Mouse (Mus musculus) midbrain, embryonic 16.5 days (tissue): Measurements from ENCODE around the gene Hist1h4j. TPM values are rescaled to one million over a fixed set of nuclear protein-coding genes. Genes with fewer than 3 reads are reported as not detected.
A peak's percentile ranks its signal among the peaks of the same experiment; 100 is the strongest.
"Not testable (repeated sequence)": the region's sequence is repeated elsewhere in the genome, so short reads cannot be mapped to it uniquely, and the experiment has no call there.

Experiments used
- ATAC-seq: fragments of 200-750 bp; cut with Nextera tagmentation; 2 replicates; pipeline ENCODE4 v1.8.0; 2017; ENCODE audit warnings: moderate TSS enrichment
- H3K27ac ChIP-seq: fragments of 300-500 bp; sonication (generic); 2 replicates; pipeline ENCODE4 v1.5.1; 2014; ENCODE audit warnings: mild to moderate bottlenecking, low read length, mixed read lengths
- H3K27me3 ChIP-seq: fragments of 300-500 bp; sonication (generic); 2 replicates; pipeline ENCODE4 v1.6.1; 2014; ENCODE audit warnings: low read depth, low read length, mixed read lengths; ENCODE audit not compliant: control insufficient read depth, insufficient read depth
- H3K36me3 ChIP-seq: fragments of 300-500 bp; sonication (generic); 2 replicates; pipeline ENCODE4 v1.6.1; 2014; ENCODE audit warnings: mild to moderate bottlenecking, low read length, moderate library complexity, mixed read lengths; ENCODE audit not compliant: control insufficient read depth, insufficient read depth
- H3K4me1 ChIP-seq: fragments of 300-500 bp; sonication (generic); 2 replicates; pipeline ENCODE4 v1.6.1; 2014; ENCODE audit warnings: mild to moderate bottlenecking, low read length, mixed read lengths; ENCODE audit not compliant: control insufficient read depth, insufficient read depth
- H3K4me2 ChIP-seq: fragments of 300-500 bp; sonication (generic); 2 replicates; pipeline ENCODE4 v1.6.1; 2014; ENCODE audit warnings: mild to moderate bottlenecking, low read length, mixed read lengths
- H3K4me3 ChIP-seq: fragments of 300-500 bp; sonication (generic); 2 replicates; pipeline ENCODE4 v1.5.1; 2014; ENCODE audit warnings: low read depth, mild to moderate bottlenecking, low read length, moderate library complexity, mixed read lengths
- H3K9ac ChIP-seq: fragments of 300-500 bp; sonication (generic); 2 replicates; pipeline ENCODE4 v1.6.1; 2014; ENCODE audit warnings: low read depth, low read length, mixed read lengths
- H3K9me3 ChIP-seq: fragments of 300-500 bp; sonication (generic); replicated peaks from 2 replicates; pipeline ENCODE4 v1.6.1; 2014; ENCODE audit warnings: mild to moderate bottlenecking, low read length, mixed read lengths; ENCODE audit not compliant: control insufficient read depth, poor library complexity, severe bottlenecking
- WGBS: fragments of 180-500 bp; shearing (Covaris S2); extraction: QIAGEN DNeasy Blood & Tissue Kit; methylation state at CpG from one replicate; pipeline ENCODE4 v1.1.7; 2014; 5-methylcytosine and 5-hydroxymethylcytosine counted together
- polyA plus RNA-seq: library from polyadenylated mRNA; unstranded; fragments of >200 nt; fragmentation: Nextera tagmentation; extraction: Ambion mirVana; gene quantifications from 2 replicates; pipeline ENCODE4 v1.2.1, GENCODE M21; 2015

Hist1h4j gene
- polyA plus RNA-seq: 0.40 and 0.80 TPM in 2 replicates

- peaks cover 11% of the 10 kb centered on the region for H3K4me1 ChIP-seq
- H3K4me2 ChIP-seq: peak within 1 kb of the TSS; percentile 85
- WGBS: under 1% methylated on average over 40 of the region's 56 CpGs
- peak within 1 kb of the TSS; percentile 63 for H3K9ac ChIP-seq
- ATAC-seq: peak; percentile 93
- not testable (repeated sequence) for H3K9me3 ChIP-seq, H3K36me3 ChIP-seq, H3K27me3 ChIP-seq
- peak within 1 kb of the TSS; percentile 95 for H3K27ac ChIP-seq
- peak within 1 kb of the TSS; percentile 54 for H3K4me3 ChIP-seq
Measured at GRCm38 (mm10) chr13:21734906-21735767, at the start of gene Hist1h4j. Hist1h4j (plus strand) TSS chr13:21735064.

GRCm38 (mm10) chr13:21697811-21698210, 37.1 kb upstream of the Hist1h4j start, which contains the start of gene Olfr1359:
Olfr1359 (plus strand) TSS chr13:21698111.
- H3K27ac ChIP-seq: no peak within 1 kb of the TSS

GRCm38 (mm10) chr13:21706669-21707068, 28.2 kb upstream of the Hist1h4j start:
- no peaks in the 10 kb centered on the region for H3K9me3 ChIP-seq
- H3K4me3 ChIP-seq: no peak overlapping the region
- peaks cover 3% of the 10 kb centered on the region; the same call in 1 of the 2 replicates for H3K4me1 ChIP-seq
- no peaks in the 10 kb centered on the region for H3K27me3 ChIP-seq
- no peak overlapping the region for H3K27ac ChIP-seq
- WGBS: 71% methylated on average over 4 of the region's 4 CpGs
- ATAC-seq: no peak
- H3K9ac ChIP-seq: no peak overlapping the region
- no peaks in the 10 kb centered on the region for H3K36me3 ChIP-seq
- H3K4me2 ChIP-seq: no peak overlapping the region

More at GRCm38 (mm10) chr13:21697811-21698210, 37.1 kb upstream of the Hist1h4j start, which contains the start of gene Olfr1359:
- Histone ChIP-seq H3K4me2 (no peak within 1 kb of the TSS), H3K9me3 (no peaks in the 10 kb centered on the region), H3K36me3 (no peaks in the 10 kb centered on the region), H3K4me3 (no peak within 1 kb of the TSS), H3K4me1 (no peaks in the 10 kb centered on the region), H3K27me3 (no peaks in the 10 kb centered on the region), H3K9ac (no peak within 1 kb of the TSS)
- ATAC-seq: no peak

DNA sequence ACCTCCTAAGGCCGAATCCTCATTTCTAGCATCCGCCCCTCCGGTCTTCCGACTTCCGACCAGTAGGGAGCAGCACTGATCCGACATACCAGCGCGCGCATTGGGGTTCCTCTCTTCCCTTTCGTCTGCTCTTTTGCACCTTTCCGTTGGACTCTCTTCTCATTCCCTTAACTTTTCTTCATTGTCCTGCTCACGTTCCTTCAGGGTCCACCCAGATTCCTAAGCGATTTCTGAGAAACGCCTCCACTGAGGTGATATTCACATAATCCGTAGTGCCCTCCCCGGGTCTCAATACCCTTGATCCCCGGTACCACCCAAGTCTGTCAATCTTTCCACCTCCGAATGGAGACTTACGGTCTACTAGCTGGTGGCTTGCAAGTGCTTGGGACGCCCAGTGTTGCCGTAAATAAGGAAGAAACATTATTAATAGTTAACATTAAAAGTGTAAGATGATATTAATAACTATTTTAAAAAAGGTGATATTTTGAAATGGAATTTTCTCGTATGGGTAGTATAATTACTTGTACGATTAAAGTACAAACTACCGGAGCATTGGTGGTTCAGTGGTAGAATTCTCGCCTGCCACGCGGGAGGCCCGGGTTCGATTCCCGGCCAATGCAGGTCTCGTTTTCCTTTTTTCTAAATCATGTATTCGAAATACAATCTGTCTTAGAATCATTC, 24.7 kb upstream of the Hist1h4j start:
- ATAC-seq: peak; percentile 89
- Histone ChIP-seq H3K36me3 (no peaks in the 10 kb centered on the region), H3K4me2 (peak overlapping the region; percentile 43), H3K27me3 (no peaks in the 10 kb centered on the region), H3K9me3 (no peaks in the 10 kb centered on the region), H3K9ac (peak overlapping the region; percentile 56), H3K4me3 (peak overlapping the region; percentile 60), H3K4me1 (peaks cover 8% of the 10 kb centered on the region), H3K27ac (peak overlapping the region; percentile 73)
- WGBS: under 1% methylated on average over 32 of the region's 32 CpGs

DNA sequence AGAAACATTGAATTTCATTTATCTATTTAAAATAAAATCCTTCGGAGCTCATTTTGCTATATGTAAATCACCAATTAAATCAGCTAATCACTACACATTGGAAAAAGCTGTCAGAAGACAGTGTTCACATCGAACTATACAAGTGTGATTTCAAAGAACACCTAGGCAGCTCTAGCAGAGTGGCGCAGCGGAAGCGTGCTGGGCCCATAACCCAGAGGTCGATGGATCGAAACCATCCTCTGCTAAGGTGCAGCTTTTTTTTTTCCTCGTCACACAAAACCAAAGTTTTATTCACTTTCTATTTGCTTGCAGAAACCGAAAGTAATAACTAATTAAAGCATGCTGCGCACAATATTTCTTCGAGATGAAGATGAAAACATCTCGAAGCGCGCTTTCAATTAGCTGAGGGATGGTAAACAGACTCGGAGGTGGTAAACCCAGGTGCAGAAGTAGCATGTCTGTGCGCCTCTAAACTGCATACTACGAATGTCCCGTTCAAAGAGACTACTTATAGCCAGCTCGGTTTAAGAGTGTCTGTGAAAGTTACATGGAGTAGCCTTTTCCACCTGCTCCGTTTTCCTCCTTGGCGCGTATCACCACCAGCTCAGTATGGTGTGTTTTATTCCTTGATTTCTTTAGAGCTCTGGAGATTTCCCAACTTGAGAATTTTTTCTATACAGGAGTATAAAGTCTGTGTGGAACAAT, 23.9 kb upstream of the Hist1h4j start:
- peak overlapping the region; percentile 60 for H3K4me3 ChIP-seq
- H3K36me3 ChIP-seq: no peaks in the 10 kb centered on the region
- no peaks in the 10 kb centered on the region for H3K27me3 ChIP-seq
- peaks cover 13% of the 10 kb centered on the region for H3K4me1 ChIP-seq
- H3K4me2 ChIP-seq: peak overlapping the region; percentile 61
- no peaks in the 10 kb centered on the region for H3K9me3 ChIP-seq
- peak; percentile 90 for ATAC-seq
- no peak overlapping the region for H3K27ac ChIP-seq
- H3K9ac ChIP-seq: peak overlapping the region; percentile 52
- 1% methylated on average over 22 of the region's 22 CpGs for WGBS

GRCm38 (mm10) chr13:21711698-21712097, 23.2 kb upstream of the Hist1h4j start:
- no peak for ATAC-seq
- 22% methylated on average over 4 of the region's 4 CpGs for WGBS
- H3K36me3 ChIP-seq: no peaks in the 10 kb centered on the region
- H3K4me1 ChIP-seq: peaks cover 13% of the 10 kb centered on the region
- peak overlapping the region; percentile 61 for H3K4me2 ChIP-seq
- H3K4me3 ChIP-seq: peak overlapping the region; percentile 60
- no peak overlapping the region for H3K27ac ChIP-seq
- H3K9ac ChIP-seq: peak overlapping the region; percentile 52; the same call in 1 of the 2 replicates
- no peaks in the 10 kb centered on the region for H3K27me3 ChIP-seq
- no peaks in the 10 kb centered on the region for H3K9me3 ChIP-seq

- no peaks in the 10 kb centered on the region for H3K9me3 ChIP-seq
- no peaks in the 10 kb centered on the region for H3K36me3 ChIP-seq
- WGBS: 1% methylated on average over 7 of the region's 7 CpGs
- H3K9ac ChIP-seq: no peak overlapping the region; the same call in 1 of the 2 replicates
- H3K27me3 ChIP-seq: no peaks in the 10 kb centered on the region
- peaks cover 26% of the 10 kb centered on the region for H3K4me1 ChIP-seq
- H3K4me2 ChIP-seq: peak overlapping the region; percentile 95
- no peak overlapping the region for H3K27ac ChIP-seq
- peak overlapping the region; percentile 49; the same call in 1 of the 2 replicates for H3K4me3 ChIP-seq
- no peak for ATAC-seq
Measured at GRCm38 (mm10) chr13:21714725-21715124, 20.1 kb upstream of the Hist1h4j start.

DNA sequence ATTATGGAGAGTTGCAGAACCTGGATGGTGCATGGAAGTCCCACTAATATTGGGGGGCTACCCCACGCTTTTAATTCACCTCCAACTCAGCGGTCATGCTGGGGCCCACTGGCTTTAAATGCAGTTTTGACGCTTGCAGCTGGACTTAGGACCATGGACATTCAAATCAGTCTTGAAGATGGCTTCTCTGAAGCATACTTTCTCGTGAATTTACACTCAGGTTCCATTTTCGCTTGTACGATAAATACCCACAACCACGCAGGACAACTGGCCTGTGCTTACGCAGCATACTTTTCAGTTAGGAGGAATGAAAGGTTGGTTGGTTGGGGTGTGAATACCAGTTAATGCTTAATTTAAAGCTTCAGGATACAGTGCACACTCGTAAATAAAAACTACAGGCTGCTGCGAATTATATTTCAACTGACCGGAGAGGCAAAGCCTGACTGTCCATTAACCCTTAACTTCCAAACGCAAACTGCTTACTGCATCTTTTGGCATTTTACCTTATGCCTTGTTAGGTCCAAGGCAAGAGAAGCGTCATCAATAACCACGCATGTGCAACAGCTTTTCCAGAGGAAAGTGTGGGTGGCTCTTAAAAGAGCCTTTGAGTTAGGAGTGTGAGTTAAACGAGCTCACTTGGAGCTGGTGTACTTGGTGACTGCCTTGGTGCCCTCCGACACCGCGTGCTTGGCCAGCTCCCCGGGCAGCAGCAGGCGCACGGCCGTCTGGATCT, 19.6 kb upstream of the Hist1h4j start:
- peaks cover 26% of the 10 kb centered on the region for H3K4me1 ChIP-seq
- peak overlapping the region; percentile 95 for H3K4me2 ChIP-seq
- H3K4me3 ChIP-seq: peak overlapping the region; percentile 49
- H3K36me3 ChIP-seq: no peaks in the 10 kb centered on the region
- peak overlapping the region; percentile 50 for H3K9ac ChIP-seq
- H3K9me3 ChIP-seq: no peaks in the 10 kb centered on the region
- no peak overlapping the region; the same call in 1 of the 2 replicates for H3K27ac ChIP-seq
- under 1% methylated on average over 19 of the region's 22 CpGs for WGBS
- 0 out of 2 replicates have a peak, but pooled peaks have one; percentile 1 for ATAC-seq
- no peaks in the 10 kb centered on the region for H3K27me3 ChIP-seq
